Mouse (Mus musculus): Measurements from ENCODE around the gene Ryr3.

DNA sequence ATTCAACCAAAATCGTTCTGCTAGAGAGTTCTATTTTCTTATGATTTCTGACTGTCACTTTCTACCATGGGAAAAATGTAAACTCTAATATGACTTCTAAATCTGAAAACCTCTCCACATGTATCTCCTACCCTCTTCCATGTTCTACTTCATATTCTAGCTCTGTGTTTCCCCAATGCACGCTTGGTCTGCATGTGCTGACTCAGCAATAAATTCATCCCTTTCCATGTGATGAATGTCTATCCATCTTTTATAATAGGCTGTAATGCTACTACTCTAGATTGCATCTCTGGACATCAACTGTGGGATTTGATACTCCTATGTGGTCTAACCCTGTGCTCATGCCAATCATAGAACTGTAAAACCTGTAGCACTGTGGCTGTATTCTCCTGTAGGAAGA is 458.2 kb downstream of the Ryr3 start:
- TF ChIP-seq CTCF (IDR thresholded peaks at IDR 0.05; ENCODE audit: low read depth) (no peak), EP300 (optimal IDR thresholded peaks at IDR 0.05) (no peak)
